Mouse (Mus musculus): ENCODE measurements around the gene Rcl1. TPM values are rescaled to one million over a fixed set of nuclear protein-coding genes. Genes with fewer than 3 reads are reported as not detected.

Gene Rcl1
- total RNA-seq, 1 experiment = 70.5 TPM

DNA sequence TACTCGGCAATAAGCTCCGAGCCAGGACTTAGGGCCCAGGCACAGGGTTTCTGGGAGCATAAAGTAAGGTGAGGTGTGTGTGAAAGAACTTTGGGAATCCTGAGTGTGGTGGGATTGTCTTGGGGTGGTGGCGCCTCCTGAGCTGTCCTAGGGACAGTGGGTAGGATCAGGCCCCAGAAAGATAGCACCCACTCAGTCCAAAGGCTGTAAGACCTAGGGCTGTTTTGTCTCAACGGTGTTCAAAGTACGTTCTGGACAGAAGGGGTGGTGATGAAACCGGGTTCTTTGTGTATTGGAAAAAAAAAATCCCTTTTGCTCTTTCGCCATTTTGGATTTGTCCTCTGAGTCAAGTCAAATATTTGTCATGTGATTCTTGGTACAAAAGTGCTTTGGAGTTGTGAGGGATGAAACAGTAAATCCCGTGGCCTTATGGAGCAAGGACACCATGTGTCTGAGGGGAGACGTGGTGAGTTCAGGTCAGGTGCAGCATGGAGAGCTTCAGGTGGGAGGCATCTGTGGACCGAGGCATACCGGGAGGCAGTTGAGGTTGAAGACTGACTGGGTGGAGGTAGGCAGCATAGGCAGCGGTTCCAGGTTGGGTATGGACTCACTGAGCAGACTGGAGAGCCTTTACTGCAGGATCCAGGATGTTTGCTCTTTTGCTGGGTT lies 25.3 kb downstream of the Rcl1 start:
- H3K4me1 ChIP-seq (ENCODE audit: control insufficient read depth in 2 of 2, insufficient read depth in 2 of 2, low read length in 2 of 2, poor library complexity in 1 of 2) = peaks cover 4 to 9% of the 10 kb centered on the region in 2 experiments; a peak in 2 of 4 replicates
- H3K4me3 ChIP-seq (ENCODE audit: insufficient read depth in 1 of 2, low read depth in 1 of 2, low read length in 2 of 2, poor library complexity in 1 of 2, severe bottlenecking in 1 of 2) = no peak overlapping the region
- in situ Hi-C loops (cut with MboI; ENCODE audit: low sequenced_read_pairs in 2 of 2, unreplicated experiment in 2 of 2) = no loop called here
- no peak overlapping the region for H3K27ac ChIP-seq (ENCODE audit: insufficient read depth, low read depth, low read length, poor library complexity, severe bottlenecking)
- H3K9ac ChIP-seq (ENCODE audit: insufficient read depth, low read depth, low read length, poor library complexity, severe bottlenecking) = no peak overlapping the region
- DNase-seq (ENCODE audit: low read depth, low spot score) = no peak
- peaks cover 60% of the 10 kb centered on the region for H3K36me3 ChIP-seq (ENCODE audit: control insufficient read depth, insufficient read depth, low read length, poor library complexity, severe bottlenecking)
- H3K9me3 ChIP-seq (ENCODE audit: control insufficient read depth, insufficient read depth, low read depth, low read length) = no peaks in the 10 kb centered on the region
- no peak for TF ChIP-seq ZC3H11A (IDR thresholded peaks at IDR 0.05; ENCODE audit: borderline replicate concordance, low read depth, low read length)
- TF ChIP-seq MAFK (IDR thresholded peaks at IDR 0.05; ENCODE audit: insufficient read depth, low read depth, low read length) = no peak
- no peak for TF ChIP-seq ZNF384 (IDR thresholded peaks at IDR 0.05; ENCODE audit: low read depth, low read length)
- no peak for TF ChIP-seq HCFC1 (IDR thresholded peaks at IDR 0.05; ENCODE audit: borderline replicate concordance, insufficient read depth, low read length)
- TF ChIP-seq CHD2 (IDR thresholded peaks at IDR 0.05; ENCODE audit: low read depth, low read length) = no peak

DNA sequence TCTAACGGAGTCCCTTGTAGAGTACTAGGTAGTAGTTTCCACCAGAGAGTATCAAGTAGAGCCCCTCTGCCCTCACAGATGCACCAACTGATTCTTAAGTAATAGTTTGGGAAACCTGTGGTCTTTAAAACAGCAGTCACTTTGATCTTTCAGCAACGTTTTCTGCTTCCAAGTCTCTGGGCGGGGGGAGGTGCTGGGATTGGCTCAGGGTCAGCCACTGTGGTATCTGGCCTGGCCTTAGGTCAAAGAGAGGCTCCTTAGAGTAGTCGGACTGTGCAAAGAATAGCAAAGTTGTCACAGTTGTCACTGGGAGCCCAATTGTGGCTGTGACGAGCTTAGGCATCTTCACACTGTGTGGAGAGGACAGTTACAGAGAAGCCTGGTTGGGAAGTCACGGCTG lies 26.2 kb downstream of the Rcl1 start:
- DNase-seq (ENCODE audit: low read depth, low spot score) = no peak
- TF ChIP-seq MAFK (IDR thresholded peaks at IDR 0.05; ENCODE audit: insufficient read depth, low read depth, low read length) = no peak
- TF ChIP-seq HCFC1 (IDR thresholded peaks at IDR 0.05; ENCODE audit: borderline replicate concordance, insufficient read depth, low read length) = no peak
- no peak for TF ChIP-seq ZC3H11A (IDR thresholded peaks at IDR 0.05; ENCODE audit: borderline replicate concordance, low read depth, low read length)
- in situ Hi-C loops (cut with MboI; ENCODE audit: low sequenced_read_pairs in 2 of 2, unreplicated experiment in 2 of 2) = no loop called here

DNA sequence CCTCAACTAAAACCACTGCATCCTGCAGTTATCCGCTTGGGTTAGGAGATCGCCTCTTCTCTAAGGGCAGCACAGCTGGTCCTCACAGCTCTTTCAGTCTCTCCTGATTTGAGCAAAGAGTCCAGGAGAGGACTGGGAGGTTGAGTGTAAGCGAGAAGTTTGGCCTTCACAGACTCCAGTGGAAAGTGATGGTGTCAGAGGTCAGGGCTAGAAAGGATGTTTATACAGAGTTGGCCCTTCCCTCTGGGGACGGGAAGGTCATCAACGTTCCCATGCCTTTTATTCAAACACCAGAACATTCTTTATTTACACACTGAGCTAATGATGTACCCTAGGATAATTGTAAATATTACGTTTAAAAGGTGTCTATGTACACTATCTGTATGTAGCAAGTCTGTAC lies 27.0 kb downstream of the Rcl1 start:
- Histone ChIP-seq H3K27ac (ENCODE audit: insufficient read depth, low read depth, low read length, poor library complexity, severe bottlenecking) (no peak overlapping the region), H3K9ac (ENCODE audit: insufficient read depth, low read depth, low read length, poor library complexity, severe bottlenecking) (no peak overlapping the region), H3K4me1 (ENCODE audit: control insufficient read depth in 2 of 2, insufficient read depth in 2 of 2, low read length in 2 of 2, poor library complexity in 1 of 2) (peaks cover 4 to 9% of the 10 kb centered on the region in 2 experiments; a peak in 2 of 4 replicates), H3K4me3 (ENCODE audit: insufficient read depth in 1 of 2, low read depth in 1 of 2, low read length in 2 of 2, poor library complexity in 1 of 2, severe bottlenecking in 1 of 2) (no peak overlapping the region), H3K9me3 (ENCODE audit: control insufficient read depth, insufficient read depth, low read depth, low read length) (no peaks in the 10 kb centered on the region), H3K36me3 (ENCODE audit: control insufficient read depth, insufficient read depth, low read length, poor library complexity, severe bottlenecking) (peaks cover 56% of the 10 kb centered on the region)
- no peak for DNase-seq (ENCODE audit: low read depth, low spot score)
- no peak for TF ChIP-seq HCFC1 (IDR thresholded peaks at IDR 0.05; ENCODE audit: borderline replicate concordance, insufficient read depth, low read length)
- TF ChIP-seq ZC3H11A (IDR thresholded peaks at IDR 0.05; ENCODE audit: borderline replicate concordance, low read depth, low read length) = no peak
- no peak for TF ChIP-seq MAFK (IDR thresholded peaks at IDR 0.05; ENCODE audit: insufficient read depth, low read depth, low read length)
- TF ChIP-seq ZNF384 (IDR thresholded peaks at IDR 0.05; ENCODE audit: low read depth, low read length) = no peak
- in situ Hi-C loops (cut with MboI; ENCODE audit: low sequenced_read_pairs in 2 of 2, unreplicated experiment in 2 of 2) = no loop called here

More for the DNA sequence above, 26.2 kb downstream of the Rcl1 start:
- H3K4me3 ChIP-seq (ENCODE audit: insufficient read depth in 1 of 2, low read depth in 1 of 2, low read length in 2 of 2, poor library complexity in 1 of 2, severe bottlenecking in 1 of 2) = no peak overlapping the region
- H3K4me1 ChIP-seq (ENCODE audit: control insufficient read depth in 2 of 2, insufficient read depth in 2 of 2, low read length in 2 of 2, poor library complexity in 1 of 2) = peaks cover 4 to 9% of the 10 kb centered on the region in 2 experiments; a peak in 2 of 4 replicates
- no peaks in the 10 kb centered on the region for H3K9me3 ChIP-seq (ENCODE audit: control insufficient read depth, insufficient read depth, low read depth, low read length)
- no peak overlapping the region for H3K9ac ChIP-seq (ENCODE audit: insufficient read depth, low read depth, low read length, poor library complexity, severe bottlenecking)
- H3K36me3 ChIP-seq (ENCODE audit: control insufficient read depth, insufficient read depth, low read length, poor library complexity, severe bottlenecking) = peaks cover 60% of the 10 kb centered on the region
- no peak overlapping the region for H3K27ac ChIP-seq (ENCODE audit: insufficient read depth, low read depth, low read length, poor library complexity, severe bottlenecking)

DNA sequence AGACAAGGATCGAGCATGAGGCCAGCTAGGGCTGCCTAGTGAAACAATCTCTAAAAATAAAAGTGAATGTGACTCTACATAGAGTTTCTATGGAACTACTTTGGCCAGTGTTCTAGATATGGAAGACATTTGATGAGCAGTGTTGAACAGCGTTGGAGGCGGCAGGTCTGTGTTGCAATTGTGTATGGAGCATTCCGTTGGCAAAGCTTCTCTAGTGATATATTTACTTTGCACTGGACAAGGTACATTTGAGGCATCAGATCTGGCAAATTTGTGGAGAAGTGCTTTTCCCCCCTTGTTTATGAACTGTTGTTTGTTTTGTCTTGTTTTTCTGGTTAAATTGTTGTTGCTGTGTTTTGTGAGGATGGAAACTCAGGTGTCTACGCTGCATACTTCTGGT lies 28.4 kb downstream of the Rcl1 start:
- TF ChIP-seq CHD2 (IDR thresholded peaks at IDR 0.05; ENCODE audit: low read depth, low read length) (no peak), MAFK (IDR thresholded peaks at IDR 0.05; ENCODE audit: insufficient read depth, low read depth, low read length) (no peak), HCFC1 (IDR thresholded peaks at IDR 0.05; ENCODE audit: borderline replicate concordance, insufficient read depth, low read length) (no peak), ZNF384 (IDR thresholded peaks at IDR 0.05; ENCODE audit: low read depth, low read length) (no peak), ZC3H11A (IDR thresholded peaks at IDR 0.05; ENCODE audit: borderline replicate concordance, low read depth, low read length) (no peak)
- no peak overlapping the region for H3K9ac ChIP-seq (ENCODE audit: insufficient read depth, low read depth, low read length, poor library complexity, severe bottlenecking)
- DNase-seq (ENCODE audit: low read depth, low spot score) = no peak
- no peaks in the 10 kb centered on the region for H3K9me3 ChIP-seq (ENCODE audit: control insufficient read depth, insufficient read depth, low read depth, low read length)
- peaks cover 4 to 9% of the 10 kb centered on the region in 2 experiments; a peak in 2 of 4 replicates for H3K4me1 ChIP-seq (ENCODE audit: control insufficient read depth in 2 of 2, insufficient read depth in 2 of 2, low read length in 2 of 2, poor library complexity in 1 of 2)
- peaks cover 61% of the 10 kb centered on the region for H3K36me3 ChIP-seq (ENCODE audit: control insufficient read depth, insufficient read depth, low read length, poor library complexity, severe bottlenecking)
- H3K27ac ChIP-seq (ENCODE audit: insufficient read depth, low read depth, low read length, poor library complexity, severe bottlenecking) = no peak overlapping the region
- in situ Hi-C loops (cut with MboI; ENCODE audit: low sequenced_read_pairs in 2 of 2, unreplicated experiment in 2 of 2) = no loop called here
- no peak overlapping the region for H3K4me3 ChIP-seq (ENCODE audit: insufficient read depth in 1 of 2, low read depth in 1 of 2, low read length in 2 of 2, poor library complexity in 1 of 2, severe bottlenecking in 1 of 2)
